Mouse (Mus musculus): Measurements from ENCODE around the gene U2af1l4. TPM values are rescaled to one million over a fixed set of nuclear protein-coding genes. Genes with fewer than 3 reads are reported as not detected.
A peak's percentile ranks its signal among the peaks of the same experiment; 100 is the strongest.

Gene U2af1l4
- polyA plus RNA-seq, 1 experiment: 85.2 TPM

GRCm38 (mm10) chr7:30544327-30544726, 18.8 kb upstream of the U2af1l4 start:
- peak; percentile 37 for TF ChIP-seq GATA1 (IDR thresholded peaks at IDR 0.05; ENCODE audit: low read length)

- TF ChIP-seq GATA1 (IDR thresholded peaks at IDR 0.05; ENCODE audit: low read length): no peak
These were observed 13.2 kb upstream of the U2af1l4 start for GRCm38 (mm10) chr7:30549880-30550279.

- TF ChIP-seq GATA1 (IDR thresholded peaks at IDR 0.05; ENCODE audit: low read length): no peak
These were observed 12.5 kb upstream of the U2af1l4 start for GRCm38 (mm10) chr7:30550603-30551002.

GRCm38 (mm10) chr7:30551445-30552101, 11.5 kb upstream of the U2af1l4 start:
- TF ChIP-seq GATA1 (IDR thresholded peaks at IDR 0.05; ENCODE audit: low read length): no peak

GRCm38 (mm10) chr7:30552102-30553020, 10.7 kb upstream of the U2af1l4 start, which contains the start of the genes Hspb6 and Proser3:
Gene Hspb6, plus strand, starts transcription at chr7:30552178.
Gene Proser3, minus strand, starts transcription at chr7:30552299.
- TF ChIP-seq GATA1 (IDR thresholded peaks at IDR 0.05; ENCODE audit: low read length): no peak

GRCm38 (mm10) chr7:30553021-30553589, 10.0 kb upstream of the U2af1l4 start:
- no peak for TF ChIP-seq GATA1 (IDR thresholded peaks at IDR 0.05; ENCODE audit: low read length)

- no peak for TF ChIP-seq GATA1 (IDR thresholded peaks at IDR 0.05; ENCODE audit: low read length)
These were observed 9.1 kb upstream of the U2af1l4 start for GRCm38 (mm10) chr7:30553810-30554584.

GRCm38 (mm10) chr7:30556894-30557536, 6.1 kb upstream of the U2af1l4 start:
- no peak for TF ChIP-seq GATA1 (IDR thresholded peaks at IDR 0.05; ENCODE audit: low read length)

- TF ChIP-seq GATA1 (IDR thresholded peaks at IDR 0.05; ENCODE audit: low read length): no peak
These were observed 5.1 kb upstream of the U2af1l4 start for GRCm38 (mm10) chr7:30557901-30558514.

- no peak for TF ChIP-seq GATA1 (IDR thresholded peaks at IDR 0.05; ENCODE audit: low read length)
These were observed 4.3 kb upstream of the U2af1l4 start for GRCm38 (mm10) chr7:30558656-30559442.

GRCm38 (mm10) chr7:30559443-30559954, 3.6 kb upstream of the U2af1l4 start, which contains the start of gene Lin37:
Gene Lin37, minus strand, starts transcription at chr7:30559838.
- no peak for TF ChIP-seq GATA1 (IDR thresholded peaks at IDR 0.05; ENCODE audit: low read length)

GRCm38 (mm10) chr7:30560296-30560695, 2.8 kb upstream of the U2af1l4 start:
- no peak for TF ChIP-seq GATA1 (IDR thresholded peaks at IDR 0.05; ENCODE audit: low read length)

- TF ChIP-seq GATA1 (IDR thresholded peaks at IDR 0.05; ENCODE audit: low read length): no peak
These were observed 480 bp upstream of the U2af1l4 start for GRCm38 (mm10) chr7:30562526-30563116.

Measured in G1E-ER4 (cell line).